Mouse (Mus musculus): ENCODE data around the gene Nucb1.
"Not testable (repeated sequence)": the region's sequence is repeated elsewhere in the genome, so short reads cannot be mapped to it uniquely, and the experiment has no call there.

Nucb1 gene

GRCm38 (mm10) chr7:45524841-45525621 is 14.8 kb upstream of the Nucb1 start:
- DNase-seq (ENCODE audit: low spot score in 2 of 2), result peak; percentile 57 to 71

DNA sequence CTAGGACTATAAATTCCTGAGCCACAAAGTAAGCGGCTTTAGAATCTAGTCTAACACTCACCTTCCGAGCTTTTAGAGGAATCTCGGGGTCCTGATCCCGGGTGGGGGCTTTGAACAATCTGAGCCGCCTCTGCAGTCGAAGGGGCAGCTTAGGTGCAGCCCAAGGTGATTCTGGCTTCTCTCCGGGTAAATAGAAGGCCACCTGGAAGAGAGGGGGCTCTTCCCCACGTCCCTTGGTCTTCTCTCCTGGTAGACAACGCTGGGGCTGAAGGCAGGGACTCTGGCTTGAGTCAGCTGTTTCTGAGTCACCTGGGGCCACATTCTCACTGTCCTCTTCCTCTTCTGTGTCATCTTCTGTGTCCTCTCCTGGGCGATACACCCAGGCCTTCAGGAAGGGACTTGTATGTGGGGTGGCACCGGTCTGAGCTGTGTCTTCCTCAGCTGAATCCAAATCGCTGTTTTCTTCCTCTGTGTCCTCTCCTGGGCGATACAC is 13.5 kb upstream of the Nucb1 start:
- no peak for DNase-seq (ENCODE audit: low spot score in 2 of 2)

DNA sequence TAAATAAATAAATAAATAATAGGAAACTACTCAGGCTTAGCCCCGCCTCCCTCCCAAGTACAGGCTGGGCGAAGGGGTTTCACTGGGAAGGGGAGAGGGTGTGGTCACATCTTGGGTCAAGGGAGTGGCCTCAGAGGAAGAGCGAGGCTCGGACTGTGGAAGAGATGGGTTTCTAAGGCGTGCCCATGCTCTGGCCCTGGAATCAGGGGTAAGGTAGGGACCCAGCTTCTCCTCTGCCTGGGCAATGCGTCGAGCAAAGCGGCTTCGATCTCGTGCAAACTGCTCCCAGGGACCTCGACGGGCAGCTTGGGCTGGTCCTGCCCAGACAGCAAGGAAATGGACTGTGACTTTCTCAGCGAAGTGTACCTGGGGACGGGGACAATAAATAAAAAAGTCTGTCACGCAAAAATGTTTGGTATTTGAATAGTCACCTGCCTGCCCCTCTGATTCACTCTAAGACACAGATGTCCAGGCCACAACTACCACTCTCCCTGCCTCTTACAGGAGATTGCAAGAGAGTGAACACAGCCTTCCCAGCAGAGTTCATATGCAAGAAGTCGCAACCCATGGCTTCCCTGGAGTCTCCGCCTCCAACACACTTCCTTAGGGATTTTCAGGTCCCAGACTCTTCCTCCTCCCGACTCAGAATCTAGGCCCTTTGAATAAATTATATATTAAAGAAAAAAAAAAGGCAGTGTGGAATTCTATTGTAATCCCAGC is 12.9 kb upstream of the Nucb1 start:
- DNase-seq (ENCODE audit: low spot score in 2 of 2), result no peak

- DNase-seq (ENCODE audit: low spot score in 2 of 2), result no peak
Measured at GRCm38 (mm10) chr7:45522194-45522752, 12.1 kb upstream of the Nucb1 start.

DNA sequence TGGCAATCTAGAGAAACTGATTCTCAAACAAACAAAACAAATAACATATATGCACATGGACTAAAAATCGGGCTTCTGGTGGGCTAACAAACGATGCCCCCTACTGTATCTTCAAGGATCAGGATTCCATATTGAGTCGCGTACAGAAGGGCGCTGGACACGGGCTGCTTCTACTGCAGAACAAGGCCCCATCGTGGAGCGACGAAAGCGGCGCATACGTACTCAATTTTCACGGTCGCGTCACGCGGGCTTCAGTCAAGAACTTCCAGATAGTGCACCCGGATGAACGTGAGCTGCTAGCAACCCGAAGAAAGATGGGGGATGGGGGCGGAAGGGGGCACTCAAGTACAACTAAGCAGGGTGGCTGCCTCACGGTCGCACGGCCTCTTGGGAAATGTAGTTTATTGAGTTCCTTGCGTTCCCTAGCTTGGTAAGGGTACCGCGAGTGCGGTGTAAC is 11.6 kb upstream of the Nucb1 start:
- peak; percentile 65 to 78 for DNase-seq (ENCODE audit: low spot score in 2 of 2)

DNA sequence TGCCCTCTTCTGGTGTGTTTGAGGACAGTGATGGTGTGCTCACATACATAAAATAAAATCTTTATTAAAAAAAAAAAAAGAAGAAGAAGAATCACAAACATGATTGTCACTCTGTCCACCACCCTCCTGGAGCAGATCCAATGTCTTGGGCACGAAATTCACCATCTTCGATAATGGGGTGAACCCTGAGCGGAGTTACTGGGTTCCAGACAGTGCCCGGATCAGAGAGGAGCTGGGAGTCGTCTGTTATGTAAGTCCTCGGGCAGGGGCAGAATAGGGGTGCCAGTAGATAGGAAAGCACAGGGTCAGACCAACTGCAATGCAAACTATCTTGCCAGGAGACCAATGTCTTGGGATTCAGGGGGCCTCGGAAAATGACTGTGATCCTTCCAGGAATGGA is 10.4 kb upstream of the Nucb1 start:
- no peak for DNase-seq (ENCODE audit: low spot score in 2 of 2)

- DNase-seq (ENCODE audit: low spot score in 2 of 2), result no peak
Measured at GRCm38 (mm10) chr7:45519345-45520120, 9.3 kb upstream of the Nucb1 start.

GRCm38 (mm10) chr7:45518618-45519017 is 8.4 kb upstream of the Nucb1 start:
- no peak for DNase-seq (ENCODE audit: low spot score in 2 of 2)

GRCm38 (mm10) chr7:45516846-45517245 is 6.6 kb upstream of the Nucb1 start:
- DNase-seq (ENCODE audit: low spot score in 2 of 2), result not testable (repeated sequence)

- no peak for DNase-seq (ENCODE audit: low spot score in 2 of 2)
Measured at GRCm38 (mm10) chr7:45515436-45515835, 5.2 kb upstream of the Nucb1 start.

DNA sequence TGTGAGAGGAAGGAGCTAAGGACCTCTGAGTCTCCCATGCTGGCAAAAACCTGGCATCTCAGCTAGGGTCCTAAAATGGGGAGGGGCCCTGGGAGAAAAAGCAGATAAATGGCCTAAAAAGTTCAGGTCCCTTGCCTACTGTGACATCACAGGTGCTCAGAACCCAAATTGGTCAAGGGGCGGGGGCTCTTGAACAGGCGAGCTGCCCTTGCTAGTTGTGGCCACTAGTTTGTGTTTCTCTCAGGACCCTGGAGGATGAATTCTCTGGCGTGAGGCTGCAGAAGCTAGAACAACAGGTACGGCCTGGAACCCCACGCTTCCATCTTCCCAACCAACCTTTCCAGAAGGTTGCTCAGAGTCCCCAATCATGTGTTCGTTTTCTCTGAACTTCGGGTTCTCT is 4.2 kb upstream of the Nucb1 start:
- no peak for DNase-seq (ENCODE audit: low spot score in 2 of 2)

- peak in 1 of 2 experiments; percentile 13 for DNase-seq (ENCODE audit: low spot score in 2 of 2)
Measured at GRCm38 (mm10) chr7:45509181-45509882, 874 bp downstream of the Nucb1 start.

- peak in 1 of 2 experiments; percentile 26 for DNase-seq (ENCODE audit: low spot score in 2 of 2)
Measured at GRCm38 (mm10) chr7:45508561-45508960, 1.6 kb downstream of the Nucb1 start.

- DNase-seq (ENCODE audit: low spot score in 2 of 2), result no peak
Measured at GRCm38 (mm10) chr7:45507583-45507982, 2.6 kb downstream of the Nucb1 start.

DNA sequence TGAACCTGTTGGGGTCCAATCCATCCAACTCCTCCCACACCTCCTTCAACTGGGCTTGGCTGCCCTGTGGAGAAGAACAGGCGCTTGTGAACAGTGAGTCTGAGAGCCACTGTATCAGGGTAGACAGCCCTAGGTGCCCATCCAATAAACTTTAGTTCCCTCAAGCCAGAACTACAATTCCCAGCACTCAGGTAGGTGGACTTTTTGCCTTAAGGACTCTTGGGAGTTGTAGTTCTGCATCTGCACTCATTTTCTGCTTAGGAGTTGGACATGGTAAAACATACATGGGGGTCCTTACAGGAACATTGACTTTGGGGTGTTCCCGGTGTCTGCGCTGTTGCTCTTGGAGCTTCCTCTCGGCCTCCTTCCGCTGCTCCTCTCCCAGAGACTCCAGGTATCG is 11.8 kb downstream of the Nucb1 start:
- DNase-seq (ENCODE audit: low spot score in 2 of 2), result no peak

DNA sequence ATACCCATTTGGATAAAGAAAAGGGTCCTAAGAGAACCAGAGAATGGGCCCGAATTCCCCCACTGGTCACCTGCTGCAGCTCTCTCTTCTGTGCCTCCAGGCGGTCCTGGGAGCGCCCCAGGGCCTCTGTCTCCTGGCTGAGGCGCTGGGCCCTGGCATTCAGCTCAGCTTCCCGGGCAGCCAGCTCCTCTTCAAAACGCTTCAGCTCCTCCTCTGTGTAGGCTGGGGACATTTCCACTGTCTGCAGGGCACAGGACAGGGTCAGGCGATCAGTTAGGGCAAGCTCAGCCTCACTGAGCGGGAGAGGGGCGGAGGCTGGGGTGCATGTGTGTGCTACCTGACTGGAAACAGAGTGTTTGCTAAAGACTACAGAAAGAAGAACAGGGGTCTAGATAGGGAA is 15.7 kb downstream of the Nucb1 start:
- no peak for DNase-seq (ENCODE audit: low spot score in 2 of 2)

DNA sequence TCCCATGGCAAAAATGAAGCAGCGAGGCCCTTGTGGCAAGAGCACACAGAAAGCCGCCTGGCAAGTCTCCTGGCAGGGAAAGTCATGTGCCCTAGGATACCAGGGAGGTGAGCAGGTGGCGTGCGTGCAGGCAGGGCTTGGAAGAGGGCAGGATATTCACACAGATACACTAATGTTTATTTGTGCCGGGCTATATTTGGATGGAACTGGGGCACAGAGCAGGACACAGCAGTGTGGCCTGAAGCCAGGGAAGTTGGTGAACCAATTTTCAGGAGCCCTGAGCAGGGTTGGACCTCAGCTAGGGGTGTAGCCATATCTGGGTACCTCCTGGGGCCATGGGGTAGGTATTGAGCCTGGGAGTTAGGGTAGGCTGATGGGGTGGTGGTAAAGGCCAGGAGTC is 17.3 kb downstream of the Nucb1 start:
- no peak for DNase-seq (ENCODE audit: low spot score in 2 of 2)

DNA sequence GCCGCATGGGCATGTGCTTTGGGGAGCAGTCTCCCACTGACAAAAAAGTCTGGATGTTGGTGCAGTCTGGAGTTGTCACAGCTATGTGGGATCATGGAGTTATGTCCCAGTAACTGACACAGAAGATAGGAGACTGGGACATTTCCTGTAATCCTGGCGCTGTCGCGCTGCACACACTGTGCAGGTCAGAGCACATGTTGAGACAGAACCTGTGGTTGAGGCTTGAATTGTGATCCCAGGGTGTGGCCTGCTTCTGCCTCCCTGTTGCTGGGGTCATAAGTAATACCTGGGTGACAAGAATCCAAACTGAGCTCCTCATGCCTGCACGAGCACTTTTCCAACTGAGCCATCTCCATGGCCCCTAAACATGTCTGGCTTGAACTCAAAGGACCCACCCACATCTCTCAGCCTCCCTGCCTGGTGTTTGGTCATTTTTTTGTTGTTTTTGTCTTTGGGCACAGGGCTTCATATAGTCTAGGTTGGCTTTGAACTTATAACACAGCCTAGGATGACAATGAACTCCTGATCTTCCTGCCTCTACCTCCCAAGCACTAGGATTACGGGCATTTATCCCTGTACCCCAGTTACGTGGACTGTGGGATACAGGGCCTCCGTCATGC is 17.9 kb downstream of the Nucb1 start:
- no peak for DNase-seq (ENCODE audit: low spot score in 2 of 2)

DNA sequence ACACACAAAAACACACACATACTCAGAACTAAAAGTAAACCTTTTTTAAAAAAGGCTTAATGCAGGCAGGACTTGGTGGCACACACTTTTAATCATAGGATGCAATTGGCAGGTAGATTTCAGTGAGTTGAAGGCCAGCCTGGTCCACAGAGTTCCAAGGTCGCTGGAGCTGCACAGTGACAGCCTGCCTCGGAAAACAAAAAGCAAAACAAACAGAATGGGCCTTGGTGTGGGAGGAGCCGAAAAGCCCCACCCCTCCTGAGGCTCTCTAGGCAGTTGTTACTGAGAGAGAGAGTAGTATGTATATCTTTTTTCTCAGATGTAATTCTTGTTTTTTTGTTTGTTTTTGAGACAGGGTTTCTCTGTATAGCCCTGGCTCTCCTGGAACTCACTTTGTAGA is 18.9 kb downstream of the Nucb1 start:
- DNase-seq (ENCODE audit: low spot score in 2 of 2), result no peak

DNA sequence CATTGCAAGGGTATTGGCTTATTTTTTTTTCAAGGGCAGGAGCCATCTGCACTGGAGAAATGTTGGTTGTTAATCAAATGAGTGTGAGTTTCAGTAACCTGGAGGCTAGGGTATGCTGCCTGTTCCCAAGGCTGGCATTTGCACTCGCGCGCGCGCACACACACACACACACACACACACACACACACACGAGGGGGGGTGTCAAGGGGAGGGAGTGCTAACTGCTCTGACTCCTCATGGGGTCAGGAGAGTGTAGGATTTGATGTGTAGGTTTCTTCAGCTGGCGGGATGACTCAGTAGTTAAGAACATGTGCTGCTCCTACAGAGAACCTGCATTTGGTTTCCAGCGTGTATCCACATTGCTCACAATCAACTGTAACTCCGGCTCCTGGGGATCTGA is 19.4 kb downstream of the Nucb1 start:
- no peak for DNase-seq (ENCODE audit: low spot score in 2 of 2)

- no peak for DNase-seq (ENCODE audit: low spot score in 2 of 2)
Measured at GRCm38 (mm10) chr7:45489578-45489977, 20.6 kb downstream of the Nucb1 start.

Data from spleen, postnatal 14 days (tissue).